Comparison of ENCODE assay signal across 7 mouse cellular contexts in the genomic region with DNA sequence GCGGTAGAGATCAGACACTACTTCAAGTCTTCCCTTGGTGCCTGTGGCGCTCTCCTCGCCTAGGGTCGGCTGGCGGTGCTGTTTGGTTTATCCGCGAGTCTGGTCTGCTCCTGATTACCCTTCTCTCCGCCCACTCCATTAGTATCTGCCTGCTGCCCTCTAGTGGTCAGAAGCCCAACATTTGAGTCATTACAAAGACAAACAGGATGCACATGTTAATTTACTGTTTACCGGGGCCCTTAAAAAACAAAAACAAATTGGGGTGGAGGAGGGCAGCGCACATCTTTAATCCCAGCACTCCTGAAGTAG. TPM values are rescaled to one million over a fixed set of nuclear protein-coding genes. Genes with fewer than 3 reads are reported as not detected.
A peak's percentile ranks its signal among the peaks of the same experiment; 100 is the strongest.
DNase-seq lines count a peak whose midpoint lies in the region; ATAC-seq lines count a peak whose summit lies in the region.

No protein-coding gene starts in this region.

- H3K4me2 ChIP-seq in intestine, embryonic 14.5 days (ENCODE audit: low read length), result peak overlapping the region; percentile 53

- intact Hi-C loops in left cerebral cortex, postnatal 25 days (cut with DNase I), result loop anchor here (1.0 to 2.0 kb wide), 2 partner anchors 87 to 110 kb away; no protein-coding TSS in a partner anchor

- peak overlapping the region; percentile 39; the same call in 1 of the 2 replicates for H3K9ac ChIP-seq in intestine, embryonic 14.5 days (ENCODE audit: low read length)

- DNase-seq in adrenal gland, adult 8-10 months, result peak; percentile 63
- DNase-seq in embryo, embryonic 10.5 days (ENCODE audit: low spot score), result peak; percentile 96
- DNase-seq in gastrocnemius, postnatal 25 days, result peak; percentile 34
- peak; percentile 92 for DNase-seq in intestine, embryonic 14.5 days (ENCODE audit: low spot score)
- DNase-seq in left cerebral cortex, postnatal 25 days (ENCODE audit: low spot score in 2 of 2), result peak; percentile 64
- peak; percentile 85 for DNase-seq in midbrain, embryonic 10.5 days (ENCODE audit: low spot score)
- peak; percentile 67 for DNase-seq in spleen, adult 12 weeks (ENCODE audit: low spot score)

- peak overlapping the region; percentile 34 for H3K4me3 ChIP-seq in intestine, embryonic 14.5 days (ENCODE audit: low read depth, low read length)
- peak overlapping the region; percentile 44 for H3K4me3 ChIP-seq in midbrain, embryonic 10.5 days

- H3K27ac ChIP-seq in intestine, embryonic 14.5 days (ENCODE audit: low read depth), result peak overlapping the region; percentile 78
- peak overlapping the region; percentile 78 for H3K27ac ChIP-seq in midbrain, embryonic 10.5 days (replicated peaks)

- 1% methylated on average over 10 of the region's 10 CpGs for WGBS in intestine, embryonic 14.5 days
- whole genome bisulfite sequencing in midbrain, embryonic 10.5 days, result 2% methylated on average over 10 of the region's 10 CpGs

- H3K9me3 ChIP-seq in intestine, embryonic 14.5 days (ENCODE audit: control insufficient read depth, low read length), result no peaks in the 10 kb centered on the region
- H3K9me3 ChIP-seq in midbrain, embryonic 10.5 days (replicated peaks), result no peaks in the 10 kb centered on the region

- H3K36me3 ChIP-seq in intestine, embryonic 14.5 days (ENCODE audit: control insufficient read depth, insufficient read depth, low read length), result peaks cover 26% of the 10 kb centered on the region
- H3K36me3 ChIP-seq in midbrain, embryonic 10.5 days, result peaks cover 27% of the 10 kb centered on the region

- peak; percentile 69 for ATAC-seq in intestine, embryonic 14.5 days (replicated peaks; ENCODE audit: low FRiP score, low TSS enrichment, low read depth)

- H3K27me3 ChIP-seq in intestine, embryonic 14.5 days (replicated peaks; ENCODE audit: control insufficient read depth, insufficient read depth, low read length), result no peaks in the 10 kb centered on the region
- H3K27me3 ChIP-seq in midbrain, embryonic 10.5 days (ENCODE audit: low read depth, poor library complexity, severe bottlenecking), result peaks cover 23% of the 10 kb centered on the region

- peaks cover 12% of the 10 kb centered on the region for H3K4me1 ChIP-seq in intestine, embryonic 14.5 days (replicated peaks; ENCODE audit: control insufficient read depth, insufficient read depth, low read length)
- peaks cover 15% of the 10 kb centered on the region for H3K4me1 ChIP-seq in midbrain, embryonic 10.5 days

RNA-seq across cellular contexts. Expression of a gene that starts 0.7 kb away (rescaled TPM):
- under 1 TPM; 0.20 to 0.52 (median 0.43) TPM for total RNA-seq in adrenal gland, adult 8-10 months (2022)
- under 1 TPM in 1 of 2 experiments, not detected in 1; 0.18 TPM for total RNA-seq in gastrocnemius, postnatal 25 days (2021)
- polyA plus RNA-seq in intestine, embryonic 14.5 days (2014; fragmentation: Nextera tagmentation; extraction: Ambion mirVana), result 160 and 169 TPM in 2 replicates
- under 1 TPM in 1 of 2 experiments, not detected in 1; 0.16 TPM for total RNA-seq in left cerebral cortex, postnatal 25 days (2021)
- 0.77 and 1.6 TPM in 2 replicates for polyA plus RNA-seq in midbrain, embryonic 10.5 days (2016; fragmentation: Nextera tagmentation; extraction: Ambion mirVana)

RNA-seq across cellular contexts. Expression of a gene that starts 24.8 kb away (rescaled TPM):
- 10 to 100 TPM; 47.2 to 76.7 (median 65.1) TPM for total RNA-seq in adrenal gland, adult 8-10 months (2022)
- total RNA-seq in gastrocnemius, postnatal 25 days (2021), result 10 to 100 TPM; 12.0 to 12.9 TPM
- 129 and 132 TPM in 2 replicates for polyA plus RNA-seq in intestine, embryonic 14.5 days (2014; fragmentation: Nextera tagmentation; extraction: Ambion mirVana)
- total RNA-seq in left cerebral cortex, postnatal 25 days (2021), result 10 to 100 TPM; 50.5 to 54.8 TPM
- 94.7 and 97.5 TPM in 2 replicates for polyA plus RNA-seq in midbrain, embryonic 10.5 days (2016; fragmentation: Nextera tagmentation; extraction: Ambion mirVana)

RNA-seq across cellular contexts. Expression of a gene that starts 54.5 kb away (rescaled TPM):
- total RNA-seq in adrenal gland, adult 8-10 months (2022), result 100 to 1,000 TPM; 169 to 204 (median 197) TPM
- 100 to 1,000 TPM; 282 to 296 TPM for total RNA-seq in gastrocnemius, postnatal 25 days (2021)
- polyA plus RNA-seq in intestine, embryonic 14.5 days (2014; fragmentation: Nextera tagmentation; extraction: Ambion mirVana), result 229 and 234 TPM in 2 replicates
- total RNA-seq in left cerebral cortex, postnatal 25 days (2021), result 100 to 1,000 TPM; 159 to 175 TPM
- polyA plus RNA-seq in midbrain, embryonic 10.5 days (2016; fragmentation: Nextera tagmentation; extraction: Ambion mirVana), result 192 and 200 TPM in 2 replicates

Comparison
In these comparisons a context has a peak if more than half of its experiments do, and no peak if none do; other contexts are left out.
1. Peak in every context shown above with its lines: DNase-seq, ATAC-seq, H3K4me3 ChIP-seq and H3K27ac ChIP-seq.
2. DNase-seq: peak in every context shown above with its lines; median percentile 96 in embryo, embryonic 10.5 days; 92 in intestine, embryonic 14.5 days; 85 in midbrain, embryonic 10.5 days; 67 in spleen, adult 12 weeks; 64 in left cerebral cortex, postnatal 25 days; 63 in adrenal gland, adult 8-10 months; 34 in gastrocnemius, postnatal 25 days.